ENCODE assay signal across 8 mouse cellular contexts in the genomic region with DNA sequence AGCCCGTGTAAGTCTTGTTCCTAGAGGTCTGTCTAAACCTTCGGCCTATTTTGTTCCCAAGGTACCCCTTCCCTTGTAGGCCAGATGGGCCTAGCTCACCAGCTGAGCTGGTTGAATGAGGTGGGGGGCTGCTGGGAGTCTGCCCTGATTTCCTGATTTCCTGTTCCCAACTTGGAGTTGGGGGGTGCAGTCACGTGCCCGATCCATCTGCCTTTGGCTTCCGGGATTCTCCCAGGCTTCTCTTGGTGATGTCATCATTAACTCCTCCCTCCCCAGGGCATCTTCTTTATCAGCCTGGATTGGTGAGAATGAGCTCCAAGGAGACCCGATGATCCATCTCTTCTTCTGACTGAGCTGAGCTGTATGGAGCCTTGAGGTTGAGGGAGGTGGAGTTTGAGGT. TPM values are rescaled to one million over a fixed set of nuclear protein-coding genes. Genes with fewer than 3 reads are reported as not detected.
DNase-seq lines count a peak whose midpoint lies in the region; ATAC-seq and TF ChIP-seq lines count a peak whose summit lies in the region.

No protein-coding gene starts in this region.

- DNase-seq in embryo, embryonic 10.5 days (ENCODE audit: low spot score), result peak; percentile 12
- DNase-seq in embryo, embryonic 9.5 days (ENCODE audit: extremely low spot score), result no peak
- DNase-seq in cerebellum, postnatal 36 days, result peak; percentile 83 to 84
- peak; percentile 66 to 74 for DNase-seq in heart, adult 2 months
- peak; percentile 43 to 60 for DNase-seq in kidney, adult 8-10 months
- DNase-seq in limb, embryonic 14.5 days (ENCODE audit: low spot score), result peak; percentile 20
- peak; percentile 0 for DNase-seq in natural killer cell, adult 2 months (ENCODE audit: low spot score in 2 of 2)
- peak; percentile 27 to 65 for DNase-seq in urinary bladder, postnatal 36 days (ENCODE audit: low spot score in 2 of 2)

- peak overlapping the region; percentile 33 for H3K4me3 ChIP-seq in heart, adult 2 months
- no peak overlapping the region for H3K4me3 ChIP-seq in limb, embryonic 14.5 days (replicated peaks; ENCODE audit: low read length)

- no peak for ATAC-seq in limb, embryonic 14.5 days (ENCODE audit: low FRiP score, low read depth)

- WGBS in heart, adult 2 months, result 27% methylated on average over 6 of the region's 6 CpGs
- WGBS in limb, embryonic 14.5 days, result 37% methylated on average over 6 of the region's 6 CpGs

- no peaks in the 10 kb centered on the region for H3K27me3 ChIP-seq in heart, adult 2 months (ENCODE audit: control insufficient read depth, insufficient read depth, low read length)
- no peaks in the 10 kb centered on the region for H3K27me3 ChIP-seq in limb, embryonic 14.5 days (ENCODE audit: control insufficient read depth, insufficient read depth, low read length)

- H3K36me3 ChIP-seq in heart, adult 2 months (ENCODE audit: control insufficient read depth, insufficient read depth, low read length), result peaks cover 3% of the 10 kb centered on the region
- peaks cover 30% of the 10 kb centered on the region for H3K36me3 ChIP-seq in limb, embryonic 14.5 days (ENCODE audit: control insufficient read depth, insufficient read depth, low read length)

- peaks cover 27% of the 10 kb centered on the region for H3K4me1 ChIP-seq in heart, adult 2 months (ENCODE audit: control insufficient read depth, insufficient read depth, low read length)
- peaks cover 24% of the 10 kb centered on the region for H3K4me1 ChIP-seq in limb, embryonic 14.5 days (ENCODE audit: control insufficient read depth, insufficient read depth, low read length)

- TF ChIP-seq POLR2A in heart, adult 2 months (IDR thresholded peaks at IDR 0.05; ENCODE audit: insufficient read depth, low read depth, low read length), result 0 out of 2 replicates have a peak, but pooled peaks have one; percentile 26
- no peak for TF ChIP-seq POLR2A in limb, embryonic 14.5 days (IDR thresholded peaks at IDR 0.05; ENCODE audit: borderline replicate concordance, extremely low read depth, insufficient read depth, insufficient read length)

- H3K9me3 ChIP-seq in limb, embryonic 14.5 days (ENCODE audit: control insufficient read depth, low read length), result no peaks in the 10 kb centered on the region

- H3K9ac ChIP-seq in heart, adult 2 months (ENCODE audit: low read depth, low read length), result peak overlapping the region; percentile 7
- H3K9ac ChIP-seq in limb, embryonic 14.5 days (ENCODE audit: low read depth, low read length, severe bottlenecking), result no peak overlapping the region

- no peak for TF ChIP-seq EP300 in heart, adult 2 months (IDR thresholded peaks at IDR 0.05; ENCODE audit: insufficient read depth, low read depth, low read length)

- no peak for TF ChIP-seq CTCF in heart, adult 2 months (IDR thresholded peaks at IDR 0.05)

- peaks cover 10% of the 10 kb centered on the region; the same call in 1 of the 2 replicates for H3K79me2 ChIP-seq in heart, adult 2 months (replicated peaks; ENCODE audit: control insufficient read depth, insufficient read depth, low read length)

- H3K27ac ChIP-seq in heart, adult 2 months, result peak overlapping the region; percentile 76
- H3K27ac ChIP-seq in limb, embryonic 14.5 days (replicated peaks; ENCODE audit: low read depth, low read length), result no peak overlapping the region

- 0 out of 2 replicates have a peak overlapping the region, but pooled peaks have one; percentile 1 for H3K4me2 ChIP-seq in limb, embryonic 14.5 days (replicated peaks; ENCODE audit: low read depth, low read length, severe bottlenecking)

- intact Hi-C loops in heart, adult 2 months (cut with DNase I), result no loop called here

RNA-seq across cellular contexts. Expression of gene Acap3, which starts 3.6 kb away (rescaled TPM):
- total RNA-seq in heart, adult 2 months (2021), result 10 to 100 TPM in 1 of 2 experiments, 1 to 10 TPM in 1; 9.7 to 11.3 TPM
- polyA plus RNA-seq in heart, adult 2 months (2012; rRNA removed), result 19.2 and 20.0 TPM in 2 replicates
- polyA plus RNA-seq in limb, embryonic 14.5 days (2012; rRNA removed), result 33.8 and 41.6 TPM in 2 replicates
- 19.8 and 22.6 TPM in 2 replicates for polyA plus RNA-seq in limb, embryonic 14.5 days (2014; fragmentation: Nextera tagmentation; extraction: Ambion mirVana)

RNA-seq across cellular contexts. Expression of gene Pusl1, which starts 3.6 kb away (rescaled TPM):
- total RNA-seq in heart, adult 2 months (2021), result 10 to 100 TPM in 1 of 2 experiments, 1 to 10 TPM in 1; 9.4 to 10.1 TPM
- polyA plus RNA-seq in heart, adult 2 months (2012; rRNA removed), result 19.9 and 31.3 TPM in 2 replicates
- polyA plus RNA-seq in limb, embryonic 14.5 days (2012; rRNA removed), result 95.7 and 125 TPM in 2 replicates
- 54.9 and 57.2 TPM in 2 replicates for polyA plus RNA-seq in limb, embryonic 14.5 days (2014; fragmentation: Nextera tagmentation; extraction: Ambion mirVana)

RNA-seq across cellular contexts. Expression of gene Ints11, which starts 25.9 kb away (rescaled TPM):
- total RNA-seq in heart, adult 2 months (2021), result 10 to 100 TPM; 15.3 to 17.4 TPM
- polyA plus RNA-seq in heart, adult 2 months (2012; rRNA removed), result 15.8 and 23.2 TPM in 2 replicates
- 57.4 and 60.7 TPM in 2 replicates for polyA plus RNA-seq in limb, embryonic 14.5 days (2012; rRNA removed)
- 63.7 and 75.4 TPM in 2 replicates for polyA plus RNA-seq in limb, embryonic 14.5 days (2014; fragmentation: Nextera tagmentation; extraction: Ambion mirVana)

RNA-seq across cellular contexts. Expression of gene Cptp, which starts 26.0 kb away (rescaled TPM):
- 1 to 10 TPM; 5.1 to 6.9 TPM for total RNA-seq in heart, adult 2 months (2021)
- polyA plus RNA-seq in heart, adult 2 months (2012; rRNA removed), result 8.9 and 12.4 TPM in 2 replicates
- 15.0 and 20.5 TPM in 2 replicates for polyA plus RNA-seq in limb, embryonic 14.5 days (2012; rRNA removed)
- polyA plus RNA-seq in limb, embryonic 14.5 days (2014; fragmentation: Nextera tagmentation; extraction: Ambion mirVana), result 16.3 and 19.2 TPM in 2 replicates

RNA-seq across cellular contexts. Expression of gene Tas1r3, which starts 32.1 kb away (rescaled TPM):
- under 1 TPM; 0.13 to 0.16 TPM for total RNA-seq in heart, adult 2 months (2021)
- 0.32 and 0.35 TPM in 2 replicates for polyA plus RNA-seq in heart, adult 2 months (2012; rRNA removed)
- polyA plus RNA-seq in limb, embryonic 14.5 days (2012; rRNA removed), result 0.31 and 0.51 TPM in 2 replicates
- 0.32 and 0.37 TPM in 2 replicates for polyA plus RNA-seq in limb, embryonic 14.5 days (2014; fragmentation: Nextera tagmentation; extraction: Ambion mirVana)
